Mouse (Mus musculus) right cerebral cortex, adult 18-20 months (tissue): ENCODE measurements around the gene Draxin.
"Not testable (repeated sequence)": the region's sequence is repeated elsewhere in the genome, so short reads cannot be mapped to it uniquely, and the experiment has no call there.

Source experiments
- DNase-seq: peaks from one replicate; pipeline ENCODE4 v3.0.0; 2022; ENCODE audit warnings: mixed read lengths

Gene Draxin

DNA sequence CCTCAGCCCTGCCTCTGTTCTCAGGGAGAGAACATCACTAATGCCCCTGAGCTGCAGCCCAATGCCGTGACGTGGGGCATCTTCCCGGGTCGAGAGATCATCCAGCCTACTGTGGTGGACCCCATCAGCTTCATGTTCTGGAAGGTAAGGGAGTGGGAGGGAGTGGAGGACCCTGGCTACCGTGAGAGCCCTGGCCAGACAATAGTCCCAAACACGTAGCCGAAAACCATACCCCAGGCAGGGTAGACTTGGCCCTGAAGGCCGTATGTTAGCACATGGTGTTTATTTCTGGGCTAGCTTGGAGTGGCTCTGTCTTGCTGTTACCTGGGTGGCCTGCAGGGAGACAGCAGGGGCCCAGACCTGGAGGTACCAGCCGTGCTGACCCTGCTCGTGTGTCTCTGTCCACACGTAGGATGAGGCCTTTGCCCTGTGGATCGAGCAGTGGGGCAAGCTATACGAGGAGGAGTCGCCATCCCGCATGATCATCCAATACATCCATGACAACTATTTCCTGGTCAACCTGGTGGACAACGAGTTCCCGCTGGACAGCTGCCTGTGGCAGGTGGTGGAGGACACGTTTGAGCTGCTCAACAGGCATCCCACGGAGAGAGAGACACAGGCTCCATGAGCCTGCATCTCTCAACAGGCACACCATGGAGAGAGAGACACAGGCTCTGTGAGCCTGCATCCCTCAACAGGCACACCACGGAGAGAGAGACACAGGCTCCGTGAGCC, 75.4 kb downstream of the Draxin start:
- DNase-seq: no peak

DNA sequence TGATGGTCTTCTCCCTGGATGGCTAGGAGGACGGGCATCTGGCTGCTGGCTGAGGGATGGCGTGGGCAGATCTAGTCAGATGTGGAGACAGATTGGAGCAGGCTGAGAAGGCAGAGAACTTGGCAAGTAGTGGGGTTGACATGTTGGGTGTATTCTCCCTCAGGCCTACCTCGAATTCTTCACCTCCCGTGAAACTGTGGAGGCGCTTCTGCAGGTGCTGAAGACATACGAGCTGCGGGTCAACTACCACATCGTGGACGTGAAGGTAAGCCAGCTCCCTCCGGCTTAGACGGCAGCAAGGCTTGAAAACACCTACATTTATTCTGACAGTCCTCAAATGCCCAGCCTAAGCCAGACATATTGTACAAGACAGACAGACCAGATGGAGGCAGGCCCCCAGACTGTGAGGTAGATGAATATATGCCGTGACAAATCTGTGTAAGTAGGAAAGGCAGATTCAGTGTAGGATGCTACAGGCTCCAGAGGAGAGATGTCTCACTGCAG, 77.0 kb downstream of the Draxin start:
- DNase-seq: peak; percentile 89

- no peak for DNase-seq
These were observed 77.5 kb downstream of the Draxin start for GRCm38 (mm10) chr4:148052976-148053375.

DNA sequence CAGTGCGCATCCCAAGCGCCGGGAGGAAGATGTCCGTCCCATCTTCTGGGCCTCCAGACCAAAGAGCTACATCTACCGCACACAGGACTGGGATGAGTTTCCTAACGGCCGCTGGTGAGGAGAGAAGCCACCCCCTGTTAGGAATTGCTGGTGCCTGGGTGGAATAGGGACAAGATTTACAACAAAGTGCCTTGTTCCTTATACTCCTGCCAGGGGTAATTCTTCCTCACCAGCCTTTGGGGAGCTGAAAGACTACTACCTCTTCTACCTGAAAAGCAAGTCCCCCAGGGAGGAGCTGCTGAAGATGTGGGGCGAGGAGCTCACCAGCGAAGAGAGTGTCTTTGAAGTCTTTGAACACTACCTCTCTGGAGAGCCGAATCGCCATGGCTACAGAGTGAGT, 78.6 kb downstream of the Draxin start:
- DNase-seq: no peak

DNA sequence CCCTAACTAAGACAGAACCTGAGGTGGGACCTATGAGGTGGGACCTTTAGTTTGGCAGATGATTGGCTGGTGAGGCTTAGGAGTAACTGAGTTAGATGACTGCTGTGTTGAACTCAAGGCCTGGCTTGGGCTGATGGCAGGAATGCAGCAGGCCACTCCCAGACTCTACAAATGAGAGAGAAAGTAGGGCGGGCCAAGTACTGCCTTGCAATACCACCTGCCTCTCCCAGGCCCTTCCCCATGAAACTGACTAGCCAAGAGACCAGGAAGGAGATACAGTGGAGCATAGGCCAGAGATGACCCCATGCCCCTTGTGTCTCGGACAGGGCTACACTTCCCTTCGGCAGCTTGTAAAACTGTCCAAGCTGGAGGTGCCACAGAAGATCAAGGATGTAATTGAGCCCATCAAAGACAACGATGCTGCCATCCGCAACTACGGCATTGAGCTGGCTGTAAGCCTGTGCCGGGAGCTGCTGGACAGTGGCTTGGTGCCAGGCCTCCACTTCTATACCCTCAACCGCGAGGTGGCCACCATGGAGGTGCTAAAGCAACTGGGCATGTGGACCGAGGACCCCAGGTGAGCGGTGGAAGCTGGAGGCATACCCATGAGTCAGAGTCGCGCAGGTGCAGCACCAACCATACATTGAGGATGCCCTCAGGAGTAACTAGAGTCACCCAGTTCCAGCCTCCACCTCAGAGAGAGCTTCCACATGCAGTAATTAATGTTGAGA, 79.3 kb downstream of the Draxin start:
- no peak for DNase-seq

- DNase-seq: not testable (repeated sequence)
These were observed 80.0 kb downstream of the Draxin start for GRCm38 (mm10) chr4:148050396-148050914.
